Mouse (Mus musculus) lung, embryonic 15.5 days (tissue): ENCODE measurements around the gene Dlg1. TPM values are rescaled to one million over a fixed set of nuclear protein-coding genes. Genes with fewer than 3 reads are reported as not detected.

Experiments used
- polyA plus RNA-seq: library from polyadenylated mRNA; unstranded; fragments of >200 nt; fragmentation: Nextera tagmentation; extraction: Ambion mirVana; gene quantifications from 2 replicates; pipeline ENCODE4 v1.2.1, GENCODE M21; 2015

The Dlg1 gene
- polyA plus RNA-seq, 1 experiment from 2014 or later = 23.0 TPM

Other genes with a start within 250 kb of the Dlg1 start
- gene Bdh1, start 241.2 kb upstream of the Dlg1 start, polyA plus RNA-seq = 6.2 and 7.3 TPM in 2 replicates
- 0.11 TPM in 1 of 2 replicates, not detected in the other for gene Meltf, start 215.4 kb downstream of the Dlg1 start, polyA plus RNA-seq